Mouse (Mus musculus) 3T3-L1 (cell line): ENCODE data around the gene Pdxp.
A peak's percentile ranks its signal among the peaks of the same experiment; 100 is the strongest.

Experiments used
- DNase-seq: peaks from one replicate; pipeline ENCODE4 v3.0.0-alpha.2; 2015; ENCODE audit warnings: low read depth, low spot score

Gene Pdxp

GRCm38 (mm10) chr15:78962885-78963284 lies 49.2 kb downstream of the Pdxp start:
- DNase-seq: peak; percentile 87
